Mouse (Mus musculus) cerebellum, postnatal 36 days (tissue): Measurements from ENCODE around the gene Trp63.

Experiments
- DNase-seq, 2 experiments: peaks; one replicate each; pipeline ENCODE4 v3.0.0; 2021 to 2022; ENCODE audit warnings: mixed read lengths in 2 of 2

Trp63 gene

DNA sequence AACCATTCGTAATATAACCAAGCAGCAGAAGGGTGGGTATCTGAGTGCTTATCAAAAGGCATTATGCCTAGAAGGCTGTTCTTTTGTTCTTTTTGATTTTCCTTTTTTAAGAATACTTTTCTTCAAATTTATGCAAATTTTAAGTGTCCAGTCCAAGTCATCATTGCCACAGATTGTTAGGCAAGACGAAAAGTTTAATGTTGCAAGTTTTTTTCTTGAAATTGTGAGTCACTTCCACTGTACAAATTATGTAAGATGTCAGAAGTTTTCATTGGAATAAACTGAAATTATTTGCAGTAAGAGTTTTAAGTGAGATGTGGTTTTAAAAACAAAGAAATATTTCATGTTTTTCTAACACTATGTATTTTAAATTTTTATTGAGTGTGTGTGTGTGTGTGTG is 100.7 kb downstream of the Trp63 start:
- no peak for DNase-seq

DNA sequence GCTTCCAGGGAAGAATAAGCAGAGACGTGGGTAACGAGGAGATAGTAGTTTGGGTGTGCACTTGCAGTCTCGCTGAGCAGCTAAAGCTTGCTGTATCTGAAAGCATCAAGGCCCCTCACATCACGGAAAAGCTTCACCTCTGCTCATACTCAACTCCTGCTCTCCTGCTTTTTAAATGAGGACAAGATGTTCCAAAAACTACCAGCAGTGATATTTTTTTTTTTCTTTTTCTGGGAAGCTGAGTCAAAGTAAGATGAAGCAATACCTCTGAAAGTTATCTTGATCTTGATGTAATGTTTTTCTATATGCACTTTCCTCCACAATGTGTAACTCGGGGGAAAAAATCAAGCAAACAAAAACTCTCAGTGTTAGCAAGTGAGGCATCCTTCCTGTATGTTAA is 102.9 kb downstream of the Trp63 start:
- DNase-seq = no peak

DNA sequence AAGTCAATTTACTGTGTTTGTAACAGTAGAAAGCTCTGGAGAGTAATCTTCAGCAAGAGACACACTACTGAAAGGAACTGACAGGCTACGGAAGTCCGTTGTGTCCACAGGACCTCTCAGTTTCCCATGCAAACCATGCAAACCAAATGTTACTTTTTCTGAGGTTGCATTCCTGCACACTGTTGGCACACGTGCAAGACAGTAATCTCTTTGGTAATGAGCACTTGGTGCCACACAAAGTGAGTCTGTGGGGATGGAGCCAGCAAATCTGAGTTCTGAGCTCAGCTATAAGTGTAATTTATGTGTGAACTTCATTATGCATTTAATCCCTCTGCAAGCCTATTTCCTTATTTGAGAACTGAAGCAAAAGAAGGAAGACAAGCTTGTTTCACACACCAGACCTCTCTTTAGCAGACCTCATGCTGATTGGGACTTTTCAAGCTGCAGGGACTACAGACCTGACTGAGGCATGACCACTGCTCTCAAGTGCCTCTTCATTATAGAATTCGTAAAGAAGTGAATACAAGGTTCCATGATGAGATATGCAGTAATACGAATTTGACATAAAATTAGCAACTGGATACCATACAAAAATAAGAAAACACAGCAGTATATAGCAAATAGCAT is 109.2 kb downstream of the Trp63 start:
- DNase-seq = no peak

DNA sequence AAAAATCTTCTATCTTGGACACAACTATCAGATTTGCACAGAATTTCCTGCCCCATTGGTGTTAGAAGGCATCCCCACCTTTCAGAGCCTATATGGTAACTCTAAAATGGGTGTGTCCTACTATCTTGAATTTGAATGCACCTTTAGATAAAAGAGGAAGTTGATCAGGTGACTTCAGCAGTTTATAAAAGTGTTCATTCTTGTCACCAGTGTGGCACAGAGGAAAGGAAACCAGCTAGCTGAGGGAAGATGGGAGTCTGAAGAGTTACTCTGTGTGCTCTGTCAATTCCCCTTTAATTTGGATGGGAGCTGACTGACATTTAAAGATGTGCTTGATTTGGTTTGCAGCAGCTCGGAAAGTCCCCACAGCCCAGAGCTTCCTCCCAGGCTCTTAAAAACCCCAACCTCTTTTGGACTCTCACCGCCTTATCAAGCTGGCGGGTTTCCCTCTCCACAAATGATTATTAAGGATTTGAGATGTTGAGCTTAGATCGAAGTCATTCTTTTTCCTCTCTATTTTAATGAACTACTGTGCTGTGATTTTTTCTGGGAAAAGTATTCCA is 114.2 kb downstream of the Trp63 start:
- DNase-seq = no peak

DNA sequence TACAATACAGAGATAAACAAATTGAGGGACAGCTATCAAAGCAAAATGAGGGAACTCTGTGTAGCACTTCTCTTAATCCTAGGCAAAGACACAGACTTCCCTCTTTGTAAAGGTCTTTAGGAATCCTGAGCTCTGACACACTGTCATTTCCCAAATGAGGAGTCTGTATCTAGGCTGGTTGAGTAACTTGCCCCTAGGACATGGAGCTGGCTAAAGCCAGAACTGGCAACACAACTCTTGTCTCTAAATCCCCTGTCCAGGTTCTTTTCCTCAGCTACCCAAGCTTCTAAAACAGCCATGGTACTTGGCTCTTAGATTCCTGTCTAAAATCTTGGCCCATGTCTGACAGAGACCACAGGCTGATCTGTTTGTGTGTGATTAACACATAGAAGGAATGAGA is 116.1 kb downstream of the Trp63 start:
- DNase-seq = no peak

DNA sequence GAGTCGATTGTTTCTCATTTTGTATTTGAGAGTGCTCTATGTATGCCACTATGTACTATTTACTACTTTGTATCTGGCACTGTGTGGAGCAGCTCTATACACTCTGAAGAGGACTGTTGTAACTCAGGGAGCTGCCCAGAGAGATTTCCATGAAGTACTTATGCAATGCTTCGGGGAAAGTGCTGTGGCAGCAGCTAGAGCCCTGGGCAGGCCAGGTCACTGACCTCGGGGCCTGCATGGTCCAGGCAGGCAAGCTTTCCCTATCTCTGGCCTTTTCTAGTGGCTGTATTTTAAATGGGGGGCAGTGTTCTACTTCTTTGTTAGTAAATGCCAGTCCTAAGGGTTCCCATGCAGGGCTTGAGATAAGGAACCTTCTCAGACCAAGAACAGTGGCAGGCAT is 121.4 kb downstream of the Trp63 start:
- no peak for DNase-seq

DNA sequence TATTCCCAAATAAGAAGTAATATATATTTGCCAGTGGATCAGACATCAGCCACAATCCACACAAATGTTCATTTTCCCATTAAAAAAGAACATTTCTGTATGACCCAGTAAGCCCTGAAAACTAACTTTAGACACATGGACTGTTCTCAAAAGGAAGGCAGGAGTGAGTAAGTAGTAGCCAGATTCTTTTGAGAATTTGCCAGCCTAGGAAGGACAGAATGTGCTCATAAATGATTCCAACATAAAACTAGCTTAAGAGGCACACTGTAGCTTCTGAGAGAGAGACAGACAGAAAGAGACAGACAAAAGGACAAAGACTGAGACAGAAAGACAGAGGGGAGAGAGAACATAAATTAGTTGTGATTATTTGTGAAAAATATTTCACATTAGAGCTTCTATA is 123.6 kb downstream of the Trp63 start:
- DNase-seq = no peak

DNA sequence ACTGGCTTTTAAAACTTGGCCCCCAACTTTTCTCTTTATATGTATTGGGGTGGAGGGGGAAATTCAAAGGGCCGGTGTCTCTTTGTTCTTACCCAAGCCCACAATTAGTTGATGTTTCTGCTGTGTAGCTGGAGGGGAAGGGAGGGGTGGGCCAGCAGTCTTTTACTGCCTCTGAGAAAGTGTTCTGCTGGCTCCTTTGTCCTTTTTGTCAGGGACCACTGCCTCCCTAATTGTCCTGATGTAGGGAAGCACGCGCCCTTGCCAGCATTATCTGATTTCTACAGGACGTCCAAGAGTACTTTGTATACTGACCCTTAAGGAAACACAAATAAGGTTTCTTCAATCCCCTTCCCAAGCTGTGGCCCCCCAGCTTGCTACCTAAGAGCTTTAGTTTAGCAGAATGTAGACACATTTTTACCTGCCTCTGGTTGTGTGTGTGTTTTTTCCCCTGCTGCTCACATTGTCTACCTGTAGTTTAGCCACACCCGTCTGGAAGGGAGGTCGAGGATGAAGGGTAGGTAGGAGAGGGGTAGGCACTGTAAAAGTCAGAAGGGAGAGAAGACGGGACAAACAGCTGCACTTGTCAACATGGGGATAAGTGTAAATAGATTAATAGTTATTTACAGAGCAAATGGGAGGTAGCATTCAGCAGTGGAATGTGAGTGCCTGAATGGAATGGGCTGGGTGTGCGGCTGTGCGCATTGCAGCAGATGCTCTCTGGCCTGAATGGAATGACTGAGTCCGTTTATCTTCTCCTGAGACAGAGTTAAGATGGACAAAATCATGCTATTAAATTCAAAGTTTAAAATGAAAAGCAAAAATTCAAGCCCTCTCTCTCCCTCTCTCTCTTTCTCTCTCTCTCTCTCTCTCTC is 134.4 kb downstream of the Trp63 start:
- no peak for DNase-seq

DNA sequence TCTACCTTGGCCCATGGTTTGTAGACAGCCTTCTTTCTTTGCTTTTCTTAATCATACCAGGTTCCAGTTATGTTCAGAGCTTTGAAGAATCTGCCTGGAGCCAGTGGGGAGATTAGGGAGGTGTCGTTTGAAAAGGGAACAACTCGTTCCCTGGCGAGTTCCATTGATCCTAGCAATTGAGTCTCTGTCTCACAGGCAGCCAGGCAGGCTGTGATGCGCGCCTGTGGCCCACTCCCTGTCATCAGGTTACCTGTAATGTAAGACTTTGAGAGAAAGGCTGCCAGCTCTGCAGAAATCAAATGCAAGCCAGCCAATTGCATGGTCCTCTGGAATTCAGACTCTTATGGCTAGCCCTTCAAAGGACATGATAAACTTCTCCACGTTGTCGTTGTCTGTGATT is 142.5 kb downstream of the Trp63 start:
- no peak for DNase-seq

DNA sequence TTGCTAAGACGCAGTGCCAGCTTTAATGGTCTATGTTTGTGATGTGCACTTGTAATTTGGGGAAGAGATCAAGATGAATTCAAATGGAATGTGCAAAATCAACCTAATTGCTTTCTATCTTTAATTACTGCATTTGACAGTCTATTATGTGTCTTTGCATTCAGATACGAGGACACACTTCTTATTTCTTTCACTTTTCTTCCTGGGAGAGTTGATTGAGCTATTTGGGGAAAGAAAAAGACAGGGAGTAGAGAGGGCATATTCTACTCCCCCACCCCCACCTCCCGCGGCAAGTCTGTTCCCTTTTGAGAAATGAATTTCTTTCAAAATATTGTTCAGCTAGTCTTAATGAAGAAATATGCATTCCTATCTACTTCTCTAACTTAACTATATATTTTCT is 149.0 kb downstream of the Trp63 start:
- no peak for DNase-seq

DNA sequence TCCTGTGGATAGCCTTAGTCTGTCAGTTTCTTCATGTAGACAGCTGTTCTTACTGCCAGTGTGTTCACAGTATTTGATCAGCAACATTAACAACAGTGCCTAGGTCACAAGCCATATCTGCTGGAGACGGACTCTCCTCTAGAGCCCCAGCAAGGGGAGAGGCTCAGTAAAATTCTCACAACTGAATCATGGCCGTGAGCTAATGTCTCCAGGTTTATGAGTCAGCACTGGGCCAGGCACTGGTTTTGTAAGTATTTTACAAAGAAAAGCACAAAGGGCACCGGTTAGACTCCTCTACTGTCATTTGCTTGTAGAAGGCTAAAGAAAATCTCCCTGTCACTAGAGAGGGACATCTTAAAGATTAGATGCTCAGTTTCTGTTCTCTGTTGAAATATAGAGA is 151.7 kb downstream of the Trp63 start:
- no peak for DNase-seq

DNA sequence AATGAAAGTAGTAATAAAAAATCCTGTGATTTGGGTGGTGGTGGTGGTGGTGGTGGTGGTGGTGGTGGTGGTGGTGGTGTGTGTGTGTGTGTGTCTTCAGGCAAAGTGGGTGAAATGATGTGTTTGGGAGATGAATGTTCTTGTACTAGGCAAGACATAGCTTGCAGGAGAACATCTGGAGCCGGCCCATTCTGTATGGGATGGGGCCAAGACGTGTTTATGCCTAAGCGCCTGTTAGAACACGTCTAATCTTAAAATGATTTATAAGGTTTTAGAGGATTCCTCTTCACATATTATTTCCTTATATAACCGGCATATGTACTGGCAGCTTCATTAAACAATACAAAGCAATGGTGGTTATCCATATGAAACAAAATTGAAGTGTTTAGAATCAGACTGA is 152.2 kb downstream of the Trp63 start:
- DNase-seq = no peak

DNA sequence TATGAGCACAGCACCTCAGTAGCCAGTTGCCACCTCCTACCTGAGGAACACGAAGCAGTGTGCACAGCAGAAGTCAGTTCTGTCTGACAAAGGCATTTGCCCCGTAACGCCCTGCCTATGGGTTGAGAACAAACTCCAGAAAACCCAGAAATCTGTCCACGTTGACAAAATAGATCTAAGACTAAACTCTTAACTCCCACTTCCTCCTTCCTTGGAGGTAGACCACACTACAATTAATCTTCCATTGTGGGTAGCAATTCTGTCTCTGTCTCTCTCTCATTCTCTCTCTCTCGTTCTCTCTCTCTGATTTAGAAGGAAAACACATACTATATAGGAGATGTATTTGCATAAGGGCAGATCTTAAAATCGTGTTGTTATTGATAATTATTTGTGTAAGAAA is 159.4 kb downstream of the Trp63 start:
- no peak for DNase-seq

DNA sequence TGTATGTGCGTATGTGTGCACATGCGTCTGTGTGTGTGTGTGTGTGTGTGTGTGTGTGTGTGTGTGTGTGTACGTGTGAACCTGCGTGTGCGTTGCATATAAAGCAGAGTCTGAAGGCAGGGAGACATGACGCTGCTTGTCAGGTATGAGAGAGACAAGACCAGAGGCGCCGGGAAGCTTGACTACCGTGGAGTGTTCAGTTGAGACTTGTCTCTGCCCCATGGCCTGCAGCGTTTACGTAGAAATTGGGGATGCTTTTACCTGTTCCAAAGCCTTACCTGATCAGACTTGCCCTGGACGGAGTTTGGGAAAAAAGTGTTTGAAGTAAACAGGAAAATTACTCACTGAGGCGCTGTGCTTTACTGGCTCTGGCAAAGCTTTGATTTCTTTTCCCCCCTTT is 160.1 kb downstream of the Trp63 start:
- no peak for DNase-seq

DNA sequence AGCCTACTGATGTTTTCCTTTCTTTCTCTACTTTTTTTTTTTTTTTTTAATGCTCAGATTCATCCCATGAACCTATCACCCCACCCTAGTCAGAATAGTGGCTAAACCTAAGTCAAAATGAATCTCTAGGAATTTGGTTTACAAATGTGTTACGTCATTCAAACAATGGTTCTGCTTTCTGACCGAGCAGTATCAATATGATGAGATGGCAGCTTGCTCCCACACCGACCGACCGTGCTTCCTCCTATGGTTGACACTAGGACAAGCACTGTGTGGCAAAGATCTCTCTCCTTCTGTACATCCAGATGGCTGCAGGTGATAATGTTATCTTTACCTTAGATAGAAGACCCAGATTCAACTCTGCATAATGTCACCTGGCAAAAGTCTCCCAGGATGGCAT is 163.0 kb downstream of the Trp63 start:
- DNase-seq = no peak

DNA sequence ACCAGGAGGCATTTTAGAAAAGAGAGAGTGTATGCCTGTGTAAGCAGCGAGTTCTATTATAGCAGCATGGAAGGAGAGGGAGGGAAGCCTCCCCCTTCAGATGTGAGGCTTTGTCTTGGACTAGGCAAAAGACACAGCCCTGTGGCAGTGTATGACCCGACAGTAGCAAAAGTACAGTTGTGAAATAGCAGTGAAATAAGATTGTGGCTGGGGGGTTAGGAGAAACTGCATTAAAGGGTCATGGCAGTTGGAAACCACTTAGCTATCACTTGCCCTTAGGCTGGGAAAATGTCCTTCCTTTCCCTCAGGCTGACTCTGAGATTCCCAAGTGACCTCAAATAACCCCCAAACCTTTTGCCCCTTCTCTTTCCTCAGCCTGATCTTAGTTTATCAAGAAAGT is 164.9 kb downstream of the Trp63 start:
- DNase-seq = no peak

DNA sequence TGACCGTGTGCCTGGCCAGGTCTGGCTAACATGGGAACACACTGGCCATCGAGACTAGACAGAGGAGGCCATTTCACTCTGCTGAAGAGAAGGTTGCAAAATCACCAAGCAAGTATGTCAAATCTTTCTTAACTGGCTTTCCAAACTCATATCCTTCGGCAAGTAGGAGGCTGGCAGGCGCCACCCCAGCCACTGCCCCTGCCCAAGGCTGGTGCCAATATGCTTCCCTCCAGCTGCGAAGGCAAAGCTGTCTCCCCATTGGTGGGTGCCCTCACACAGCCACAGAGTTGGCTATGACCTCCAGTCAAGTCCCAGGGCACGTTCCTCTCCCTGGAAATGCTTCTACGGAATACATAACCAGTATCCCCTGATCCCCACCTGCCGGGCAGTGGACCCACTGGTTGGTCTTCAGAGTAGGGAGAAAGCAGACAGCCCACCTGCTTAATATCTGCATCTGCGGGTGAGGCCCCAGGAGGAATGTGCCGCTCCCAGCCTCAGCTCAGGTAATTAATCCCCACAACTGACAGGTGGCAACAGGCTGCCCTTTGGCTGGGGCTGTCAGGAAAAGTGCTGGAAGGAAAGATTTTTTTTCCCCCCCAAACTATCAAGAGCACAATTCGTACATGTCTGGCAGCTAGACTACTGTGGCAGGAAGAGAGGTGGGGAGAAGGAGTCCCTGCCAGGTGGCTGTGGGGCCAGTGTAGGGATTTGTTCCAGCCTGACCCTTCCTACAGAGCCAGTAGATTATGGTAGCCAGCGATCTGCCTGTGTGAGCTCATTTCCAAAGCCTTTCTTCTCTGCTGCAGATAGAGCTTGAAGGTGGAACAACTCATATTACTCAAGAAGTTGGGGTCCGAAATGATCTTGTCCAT is 166.3 kb downstream of the Trp63 start:
- no peak for DNase-seq

DNA sequence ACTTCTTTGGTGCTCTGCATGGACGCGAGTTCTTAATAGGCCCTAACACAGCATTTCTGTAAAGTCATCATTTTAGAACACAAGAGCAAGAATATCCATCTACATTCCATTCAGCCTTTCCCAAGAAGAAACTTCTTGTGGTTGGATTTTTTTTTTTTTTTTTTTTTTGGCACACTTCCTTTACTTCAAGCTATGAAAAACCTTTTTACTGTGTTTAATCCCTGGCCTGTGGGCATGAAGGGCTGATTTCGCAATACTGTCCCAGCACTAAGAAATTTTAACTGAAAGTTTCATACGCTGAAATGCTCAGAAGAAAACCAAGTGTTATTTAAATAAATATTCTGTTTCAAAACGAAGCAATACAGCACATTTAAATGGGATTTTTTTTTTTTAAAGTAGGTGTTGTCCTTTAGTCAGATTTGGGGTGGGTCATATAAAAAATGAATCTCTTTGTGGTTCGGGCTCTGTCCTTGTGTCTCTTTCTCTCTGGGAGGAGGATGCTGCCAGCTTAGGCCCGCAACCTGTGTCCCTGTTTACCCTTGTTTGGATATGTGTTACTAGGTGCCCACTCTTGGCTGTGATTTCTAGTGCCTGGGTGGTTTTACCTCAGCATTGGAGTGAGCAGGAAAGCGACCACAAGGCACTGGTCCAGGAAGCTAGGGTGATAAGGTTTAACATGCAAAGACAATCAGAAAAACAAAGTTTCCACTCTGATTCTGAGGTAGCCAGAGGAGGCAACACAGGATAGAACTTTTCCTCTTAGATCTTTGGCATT is 177.4 kb downstream of the Trp63 start:
- DNase-seq = no peak

DNA sequence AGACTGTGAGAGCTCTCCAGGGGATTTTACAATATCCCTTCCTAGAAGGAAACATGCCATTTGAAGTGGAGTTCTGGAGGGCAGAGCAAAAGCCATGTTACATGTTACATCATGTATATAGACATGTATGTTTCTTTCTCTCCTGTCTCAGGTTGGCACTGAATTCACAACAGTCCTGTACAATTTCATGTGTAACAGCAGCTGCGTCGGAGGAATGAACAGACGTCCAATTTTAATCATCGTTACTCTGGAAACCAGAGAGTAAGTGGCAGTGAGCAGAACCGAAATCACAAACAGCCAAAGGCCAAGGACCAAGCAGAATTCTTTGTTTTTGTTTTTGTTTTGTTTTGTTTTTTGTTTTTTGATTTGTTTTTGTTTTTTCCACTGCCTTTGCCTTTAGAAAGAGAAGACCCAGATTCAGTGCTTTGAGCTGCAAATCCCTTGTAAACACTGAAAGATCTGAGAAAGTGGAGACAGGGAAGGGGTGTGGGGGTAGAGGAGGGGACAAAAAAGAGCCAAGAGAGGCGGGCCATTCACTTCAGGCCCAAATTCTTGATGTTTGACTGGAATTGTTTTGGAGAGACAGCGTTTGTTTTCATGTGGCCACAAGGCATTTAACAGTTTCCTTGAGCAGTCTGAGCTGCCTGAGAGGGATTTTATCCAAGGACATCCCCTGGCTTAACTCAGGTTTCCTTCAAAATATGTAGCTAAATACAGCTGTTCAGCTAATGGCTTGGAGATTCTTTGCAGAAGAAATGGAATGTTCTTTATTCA is 181.7 kb downstream of the Trp63 start:
- no peak for DNase-seq

DNA sequence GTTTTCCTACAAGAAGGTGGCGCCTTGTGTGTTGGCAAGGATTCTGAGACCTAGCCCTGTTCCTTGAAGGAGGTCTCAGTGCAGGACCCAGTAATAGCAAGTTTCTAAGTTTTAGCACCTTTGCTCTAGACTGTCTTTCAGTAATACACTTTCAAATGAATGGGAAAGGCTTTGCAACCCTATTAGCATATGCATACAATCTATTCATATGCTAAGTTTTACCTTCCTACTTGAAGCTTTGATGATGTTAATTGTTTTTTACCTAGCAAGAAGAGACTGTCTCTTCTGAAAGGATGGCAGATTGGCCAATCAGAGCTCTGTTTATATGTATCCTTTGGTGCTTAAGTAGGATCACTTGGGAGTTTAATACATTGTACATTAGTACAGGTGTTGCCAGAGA is 187.9 kb downstream of the Trp63 start:
- no peak for DNase-seq

DNA sequence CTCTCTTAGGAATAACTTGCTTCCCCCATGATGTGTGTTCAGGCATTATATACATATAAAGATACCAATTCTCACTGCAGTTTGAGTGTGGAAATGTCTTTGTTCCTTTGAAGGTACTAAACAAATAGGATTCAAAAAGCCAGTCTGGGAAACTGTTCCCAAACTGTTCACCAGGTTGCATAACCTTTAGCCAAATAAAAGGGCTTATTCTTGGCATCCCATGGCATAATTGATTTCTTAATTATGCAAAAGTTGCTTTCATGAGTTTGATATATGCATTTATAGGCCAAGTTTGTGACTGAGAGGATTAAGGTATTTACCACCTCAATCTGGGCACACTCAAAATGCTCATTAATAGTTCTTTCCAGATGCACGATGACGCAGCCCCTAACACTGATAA is 192.1 kb downstream of the Trp63 start:
- DNase-seq = no peak
